Mouse (Mus musculus): ENCODE data around the gene Gas2l3.

DNA sequence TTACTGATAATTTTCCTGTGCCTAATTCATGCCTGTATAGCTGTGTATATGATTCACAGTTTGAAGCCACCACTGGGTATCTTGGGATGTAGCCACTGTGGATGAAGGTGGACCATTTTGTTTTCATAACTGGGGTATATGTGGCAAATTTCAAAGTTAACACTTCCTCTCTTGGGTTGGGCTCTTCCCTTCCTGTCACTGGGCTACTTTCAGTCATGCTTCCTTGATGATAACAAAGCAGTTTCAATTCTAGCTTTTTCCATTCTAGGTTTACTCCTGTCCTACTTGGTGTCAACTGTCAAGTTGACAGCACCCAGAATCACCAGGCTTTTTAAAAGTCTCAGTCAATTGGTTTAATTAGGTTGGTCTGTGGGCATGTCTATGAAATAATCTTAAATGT lies 41.1 kb upstream of the Gas2l3 start:
- TF ChIP-seq CTCF (IDR thresholded peaks at IDR 0.05; ENCODE audit: control insufficient read depth, insufficient read depth, insufficient replicate concordance, low read depth, low read length) (no peak), POLR2A (IDR thresholded peaks at IDR 0.05; ENCODE audit: control insufficient read depth, low read depth, low read length) (no peak)
